Mouse (Mus musculus) layer of hippocampus, adult 6 months (tissue): ENCODE data around the gene 1700029I15Rik. TPM values are rescaled to one million over a fixed set of nuclear protein-coding genes. Genes with fewer than 3 reads are reported as not detected.
A peak's percentile ranks its signal among the peaks of the same experiment; 100 is the strongest.

Experiments
- long read RNA-seq, 2 experiments: library from polyadenylated mRNA; unstranded; transcript quantifications; one replicate each; pipeline ENCODE4 v2.0.0; 2019 to 2020
- microRNA-seq: library from miRNA; unstranded; fragments of <30 nt; microRNA quantifications from one replicate; pipeline ENCODE4 v1.2.0, GENCODE M21; 2020
- polyA plus RNA-seq: library from polyadenylated mRNA; unstranded; fragments of <200 nt; fragmentation: Nextera tagmentation; gene quantifications from 2 replicates; pipeline ENCODE4 v1.2.3, GENCODE M21; 2021

The 1700029I15Rik gene
- polyA plus RNA-seq: 0.28 and 1.3 TPM in 2 replicates
- long read RNA-seq, experiment 1, partial matches to known transcripts: 0 of 1 reads
- long read RNA-seq, experiment 1, other reads (novel, unspliced or antisense): 0 of 1 reads
- long read RNA-seq, experiment 2: 0 reads

GRCm38 (mm10) chr2:92381901-92382588 is at the start of gene 1700029I15Rik:
Gene 1700029I15Rik, plus strand, starts transcription at chr2:92382538.

GRCm38 (mm10) chr2:92374514-92374913 is 7.8 kb upstream of the 1700029I15Rik start, which contains the start of the genes Pex16 and Large2:
Gene Pex16, plus strand, starts transcription at chr2:92374676.
Gene Large2, minus strand, starts transcription at chr2:92374869.

GRCm38 (mm10) chr2:92401091-92401561 is 18.8 kb downstream of the 1700029I15Rik start, which contains the start of gene Mapk8ip1:
Gene Mapk8ip1, minus strand, starts transcription at chr2:92401263.

GRCm38 (mm10) chr2:92433578-92434374 is 51.4 kb downstream of the 1700029I15Rik start, which contains the start of gene Cry2:
Gene Cry2, minus strand, starts transcription at chr2:92434043.

Small RNA genes lying within 50 kb of the gene (microRNA-seq; reads per million reads assigned to microRNA genes)
- 9.4 reads per million, percentile 31 among the genes with 10 or more reads in this experiment for gene Mir7000

Other genes starting within 250 kb of the 1700029I15Rik start
- gene Pex16, start 7.9 kb upstream of the 1700029I15Rik start, polyA plus RNA-seq: 35.9 and 39.2 TPM in 2 replicates
- 1.6 TPM in 1 of 2 replicates, not detected in the other for gene Large2, start 7.7 kb upstream of the 1700029I15Rik start, polyA plus RNA-seq
- gene Mapk8ip1, start 18.7 kb downstream of the 1700029I15Rik start, polyA plus RNA-seq: 25.2 and 33.4 TPM in 2 replicates
- gene Cry2, start 51.5 kb downstream of the 1700029I15Rik start, polyA plus RNA-seq: 59.8 and 72.0 TPM in 2 replicates
- gene Slc35c1, start 78.0 kb downstream of the 1700029I15Rik start, polyA plus RNA-seq: 4.7 and 6.2 TPM in 2 replicates
- gene Chst1, start 217.2 kb downstream of the 1700029I15Rik start, polyA plus RNA-seq: 52.2 and 55.7 TPM in 2 replicates